ENCODE assay signal across 9 mouse cellular contexts in genomic region chr10:20285289-20285975, GRCm38 (mm10). TPM values are rescaled to one million over a fixed set of nuclear protein-coding genes. Genes with fewer than 3 reads are reported as not detected.
DNase-seq lines count a peak whose midpoint lies in the region; ATAC-seq lines count a peak whose summit lies in the region.
"Had no signal": no experiment of that assay in that cellular context is flagged by ENCODE, and none has a peak within 500 bp of the region (broad histone marks: within the 10 kb centered on the region; RNA-seq: fewer than 3 reads in every experiment).

No protein-coding gene starts in this region.

- peak; percentile 21 for DNase-seq in cerebellum, adult 11-12 months
- no peak for DNase-seq in cerebellum, adult 11 months
- DNase-seq in hindbrain, embryonic 10.5 days (ENCODE audit: low spot score) = peak; percentile 85
- peak; percentile 69 for DNase-seq in layer of hippocampus, adult 9-10 months (ENCODE audit: low spot score)
- DNase-seq in lung, postnatal 36 days = peak; percentile 41
- no peak for DNase-seq in ovary, postnatal 10 days (ENCODE audit: low spot score)

- WGBS in forebrain, embryonic 12.5 days = 8% methylated on average over 10 of the region's 10 CpGs
- 11% methylated on average over 10 of the region's 10 CpGs for WGBS in hindbrain, embryonic 10.5 days
- WGBS in stomach, embryonic 16.5 days = 12% methylated on average over 10 of the region's 10 CpGs

- peak overlapping the region; percentile 25; the same call in 1 of the 2 replicates for H3K9ac ChIP-seq in forebrain, embryonic 12.5 days
- no peak overlapping the region for H3K9ac ChIP-seq in stomach, embryonic 16.5 days (ENCODE audit: low read length)

- no peaks in the 10 kb centered on the region for H3K27me3 ChIP-seq in forebrain, embryonic 12.5 days
- peaks cover 7% of the 10 kb centered on the region; the same call in 1 of the 2 replicates for H3K27me3 ChIP-seq in hindbrain, embryonic 10.5 days (ENCODE audit: insufficient read depth, poor library complexity, severe bottlenecking)
- no peaks in the 10 kb centered on the region for H3K27me3 ChIP-seq in stomach, embryonic 16.5 days (ENCODE audit: control insufficient read depth, insufficient read depth, low read length)

- H3K4me3 ChIP-seq in forebrain, embryonic 12.5 days (replicated peaks) = no peak overlapping the region
- H3K4me3 ChIP-seq in hindbrain, embryonic 10.5 days = peak overlapping the region; percentile 35
- no peak overlapping the region for H3K4me3 ChIP-seq in stomach, embryonic 16.5 days (replicated peaks; ENCODE audit: low read length)
- H3K4me3 ChIP-seq: erythroblast, embryonic 14.5 days had no signal

- H3K4me2 ChIP-seq in forebrain, embryonic 12.5 days = peak overlapping the region; percentile 29
- H3K4me2 ChIP-seq in stomach, embryonic 16.5 days (ENCODE audit: low read depth, low read length) = no peak overlapping the region

- peaks cover 26% of the 10 kb centered on the region for H3K4me1 ChIP-seq in forebrain, embryonic 12.5 days
- peaks cover 40% of the 10 kb centered on the region for H3K4me1 ChIP-seq in hindbrain, embryonic 10.5 days (replicated peaks)
- peaks cover 16% of the 10 kb centered on the region for H3K4me1 ChIP-seq in stomach, embryonic 16.5 days (ENCODE audit: control insufficient read depth, insufficient read depth, low read length)

- H3K27ac ChIP-seq in forebrain, embryonic 12.5 days = peak overlapping the region; percentile 87
- H3K27ac ChIP-seq in hindbrain, embryonic 10.5 days = peak overlapping the region; percentile 92
- no peak overlapping the region for H3K27ac ChIP-seq in stomach, embryonic 16.5 days (ENCODE audit: low read length)

- no peaks in the 10 kb centered on the region for H3K36me3 ChIP-seq in forebrain, embryonic 12.5 days (replicated peaks)
- H3K36me3 ChIP-seq in hindbrain, embryonic 10.5 days = no peaks in the 10 kb centered on the region
- H3K36me3 ChIP-seq in stomach, embryonic 16.5 days (ENCODE audit: control insufficient read depth, insufficient read depth, low read length) = no peaks in the 10 kb centered on the region

- peak; percentile 92 for ATAC-seq in forebrain, embryonic 12.5 days (ENCODE audit: low FRiP score)
- peak; percentile 84; the same call in 1 of the 2 replicates for ATAC-seq in stomach, embryonic 16.5 days (ENCODE audit: insufficient read depth, low FRiP score)

- no peaks in the 10 kb centered on the region for H3K9me3 ChIP-seq in forebrain, embryonic 12.5 days
- H3K9me3 ChIP-seq in hindbrain, embryonic 10.5 days = no peaks in the 10 kb centered on the region
- H3K9me3 ChIP-seq in stomach, embryonic 16.5 days (replicated peaks; ENCODE audit: control insufficient read depth, low read length) = no peaks in the 10 kb centered on the region

RNA-seq across cellular contexts. Expression of gene Bclaf1, which starts 26.8 kb away (rescaled TPM):
- 178 and 187 TPM in 2 replicates for polyA plus RNA-seq in forebrain, embryonic 12.5 days (2016; fragmentation: Nextera tagmentation; extraction: Ambion mirVana)
- 124 and 155 TPM in 2 replicates for polyA plus RNA-seq in hindbrain, embryonic 10.5 days (2016; fragmentation: Nextera tagmentation; extraction: Ambion mirVana)
- 103 and 105 TPM in 2 replicates for polyA plus RNA-seq in stomach, embryonic 16.5 days (2015; fragmentation: Nextera tagmentation; extraction: Ambion mirVana)

Comparison
In these comparisons a context has a peak if more than half of its experiments do, and no peak if none do; other contexts are left out.
1. DNase-seq: peak in cerebellum, adult 11-12 months (single experiment), hindbrain, embryonic 10.5 days (single experiment), layer of hippocampus, adult 9-10 months (single experiment) and lung, postnatal 36 days (single experiment); none in cerebellum, adult 11 months (single experiment) and ovary, postnatal 10 days (single experiment).